Mouse (Mus musculus) midbrain, postnatal 0 days (tissue): ENCODE results near the gene Hes2. TPM values are rescaled to one million over a fixed set of nuclear protein-coding genes. Genes with fewer than 3 reads are reported as not detected.

Source experiments
- ATAC-seq: fragments of 200-750 bp; cut with Nextera tagmentation; 2 replicates; pipeline ENCODE4 v1.8.0; 2017; ENCODE audit warnings: moderate number of reproducible peaks, mild to moderate bottlenecking, moderate TSS enrichment, moderate library complexity; ENCODE audit not compliant: low FRiP score
- DNase-seq: peaks from one replicate; pipeline ENCODE4 v3.0.0-alpha.2; 2015; ENCODE audit warnings: low spot score
- H3K27ac ChIP-seq: fragments of 300-500 bp; sonication (generic); 2 replicates; pipeline ENCODE4 v1.5.1; 2014; ENCODE audit warnings: low read depth, mild to moderate bottlenecking, low read length, mixed read lengths
- H3K27me3 ChIP-seq: fragments of 300-500 bp; sonication (generic); 2 replicates; pipeline ENCODE4 v1.6.1; 2014; ENCODE audit warnings: low read length, control low read depth, mixed read lengths; ENCODE audit not compliant: insufficient read depth
- H3K36me3 ChIP-seq: fragments of 300-500 bp; sonication (generic); 2 replicates; pipeline ENCODE4 v1.6.1; 2014; ENCODE audit warnings: low read length, control low read depth, mixed read lengths; ENCODE audit not compliant: insufficient read depth
- H3K4me1 ChIP-seq: fragments of 300-500 bp; sonication (generic); 2 replicates; pipeline ENCODE4 v1.6.1; 2014; ENCODE audit warnings: mild to moderate bottlenecking, control low read depth, antibody characterized with exemption, low read length, mixed read lengths; ENCODE audit not compliant: insufficient read depth
- H3K4me2 ChIP-seq: fragments of 300-500 bp; sonication (generic); 2 replicates; pipeline ENCODE4 v1.6.1; 2014; ENCODE audit warnings: low read depth, mild to moderate bottlenecking, low read length, mixed read lengths; ENCODE audit not compliant: poor library complexity, severe bottlenecking
- H3K4me3 ChIP-seq: fragments of 300-500 bp; sonication (generic); 2 replicates; pipeline ENCODE4 v1.5.1; 2014; ENCODE audit warnings: low read depth, mild to moderate bottlenecking, low read length, moderate library complexity
- H3K9ac ChIP-seq: fragments of 300-500 bp; sonication (generic); replicated peaks from 2 replicates; pipeline ENCODE4 v1.6.1; 2014; ENCODE audit warnings: mild to moderate bottlenecking, low read length, moderate library complexity, mixed read lengths; ENCODE audit not compliant: poor library complexity, severe bottlenecking
- H3K9me3 ChIP-seq: fragments of 300-500 bp; sonication (generic); 2 replicates; pipeline ENCODE4 v1.6.1; 2016; ENCODE audit warnings: low read length, control low read depth
- CTCF ChIP-seq: IDR thresholded peaks from 2 replicates; pipeline ENCODE4 v1.5.1; 2016; ENCODE audit warnings: antibody characterized with exemption, mild to moderate bottlenecking
- WGBS: fragments of 180-500 bp; shearing (Covaris S2); extraction: QIAGEN DNeasy Blood & Tissue Kit; methylation state at CpG from one replicate; pipeline ENCODE4 v1.1.7; 2014; 5-methylcytosine and 5-hydroxymethylcytosine counted together
- polyA plus RNA-seq: library from polyadenylated mRNA; unstranded; fragments of >200 nt; fragmentation: Nextera tagmentation; extraction: Ambion mirVana; gene quantifications from 2 replicates; pipeline ENCODE4 v1.2.1, GENCODE M21; 2015
- total RNA-seq: library from RNA; depleted of rRNA; stranded (reverse); fragments of >200 nt; gene quantifications from 2 replicates; pipeline ENCODE4 v1.2.3, GENCODE M21; 2014

The Hes2 gene
- total and polyA plus RNA-seq, 2 experiments from 2014 or later = not detected

GRCm38 (mm10) chr4:152185137-152185509 is 26.5 kb downstream of the Hes2 start:
- Histone ChIP-seq H3K4me2 (0 out of 2 replicates have a peak overlapping the region, but pooled peaks have one; percentile 22), H3K27me3 (no peaks in the 10 kb centered on the region), H3K4me3 (no peak overlapping the region), H3K9ac (no peak overlapping the region), H3K4me1 (peaks cover 8% of the 10 kb centered on the region), H3K27ac (peak overlapping the region; percentile 65), H3K9me3 (no peaks in the 10 kb centered on the region), H3K36me3 (no peaks in the 10 kb centered on the region)
- DNase-seq (peak; percentile 52), ATAC-seq (peak; percentile 59)
- 14% methylated on average over 3 of the region's 3 CpGs for WGBS
- TF ChIP-seq CTCF = peak; percentile 49

GRCm38 (mm10) chr4:152185510-152186204 is 27.0 kb downstream of the Hes2 start:
- H3K27me3 ChIP-seq = no peaks in the 10 kb centered on the region
- peaks cover 8% of the 10 kb centered on the region for H3K4me1 ChIP-seq
- peak overlapping the region; percentile 33; the same call in 1 of the 2 replicates for H3K9ac ChIP-seq
- H3K4me2 ChIP-seq = peak overlapping the region; percentile 22; the same call in 1 of the 2 replicates
- no peak for TF ChIP-seq CTCF
- peak overlapping the region; percentile 65 for H3K27ac ChIP-seq
- H3K9me3 ChIP-seq = no peaks in the 10 kb centered on the region
- DNase-seq (peak; percentile 70), ATAC-seq (peak; percentile 53; the same call in 1 of the 2 replicates)
- H3K36me3 ChIP-seq = no peaks in the 10 kb centered on the region
- no peak overlapping the region for H3K4me3 ChIP-seq
- WGBS = 12% methylated on average over 19 of the region's 19 CpGs

- Histone ChIP-seq H3K27me3 (no peaks in the 10 kb centered on the region), H3K27ac (peak overlapping the region; percentile 65), H3K4me2 (peak overlapping the region; percentile 22; the same call in 1 of the 2 replicates), H3K36me3 (no peaks in the 10 kb centered on the region), H3K4me3 (no peak overlapping the region), H3K9ac (peak overlapping the region; percentile 33; the same call in 1 of the 2 replicates), H3K9me3 (no peaks in the 10 kb centered on the region), H3K4me1 (peaks cover 8% of the 10 kb centered on the region)
- TF ChIP-seq CTCF = no peak
- DNase-seq = no peak
- ATAC-seq = no peak
- 40% methylated on average over 14 of the region's 14 CpGs for WGBS
These were observed 27.8 kb downstream of the Hes2 start for GRCm38 (mm10) chr4:152186205-152187082.

GRCm38 (mm10) chr4:152187142-152187541 is 28.5 kb downstream of the Hes2 start:
- no peak for TF ChIP-seq CTCF
- H3K27me3 ChIP-seq = no peaks in the 10 kb centered on the region
- peaks cover 8% of the 10 kb centered on the region for H3K4me1 ChIP-seq
- no peak overlapping the region for H3K4me2 ChIP-seq
- WGBS = 86% methylated on average over 9 of the region's 9 CpGs
- no peak overlapping the region for H3K9ac ChIP-seq
- no peak for DNase-seq
- no peaks in the 10 kb centered on the region for H3K9me3 ChIP-seq
- no peak overlapping the region for H3K27ac ChIP-seq
- no peak overlapping the region for H3K4me3 ChIP-seq
- no peaks in the 10 kb centered on the region for H3K36me3 ChIP-seq
- ATAC-seq = no peak

GRCm38 (mm10) chr4:152188651-152189050 is 30.0 kb downstream of the Hes2 start:
- WGBS = 94% methylated on average over 2 of the region's 2 CpGs
- ATAC-seq (no peak), DNase-seq (no peak)
- no peaks in the 10 kb centered on the region for H3K36me3 ChIP-seq
- peaks cover 8% of the 10 kb centered on the region for H3K4me1 ChIP-seq
- no peak for TF ChIP-seq CTCF
- H3K4me2 ChIP-seq = no peak overlapping the region
- no peaks in the 10 kb centered on the region for H3K27me3 ChIP-seq
- H3K9me3 ChIP-seq = no peaks in the 10 kb centered on the region
- no peak overlapping the region for H3K4me3 ChIP-seq
- H3K27ac ChIP-seq = no peak overlapping the region
- no peak overlapping the region for H3K9ac ChIP-seq

- ATAC-seq = no peak
These were observed 30.4 kb downstream of the Hes2 start for GRCm38 (mm10) chr4:152189071-152189470.

More at GRCm38 (mm10) chr4:152189071-152189470, 30.4 kb downstream of the Hes2 start:
- Histone ChIP-seq H3K9me3 (no peaks in the 10 kb centered on the region), H3K9ac (no peak overlapping the region), H3K36me3 (no peaks in the 10 kb centered on the region), H3K27ac (no peak overlapping the region), H3K4me3 (no peak overlapping the region), H3K27me3 (no peaks in the 10 kb centered on the region), H3K4me1 (peaks cover 8% of the 10 kb centered on the region), H3K4me2 (no peak overlapping the region)
- no peak for DNase-seq
- 87% methylated on average over 6 of the region's 6 CpGs for WGBS
- no peak for TF ChIP-seq CTCF
